Comparison of ENCODE assay signal across 24 mouse cellular contexts in the genomic region with DNA sequence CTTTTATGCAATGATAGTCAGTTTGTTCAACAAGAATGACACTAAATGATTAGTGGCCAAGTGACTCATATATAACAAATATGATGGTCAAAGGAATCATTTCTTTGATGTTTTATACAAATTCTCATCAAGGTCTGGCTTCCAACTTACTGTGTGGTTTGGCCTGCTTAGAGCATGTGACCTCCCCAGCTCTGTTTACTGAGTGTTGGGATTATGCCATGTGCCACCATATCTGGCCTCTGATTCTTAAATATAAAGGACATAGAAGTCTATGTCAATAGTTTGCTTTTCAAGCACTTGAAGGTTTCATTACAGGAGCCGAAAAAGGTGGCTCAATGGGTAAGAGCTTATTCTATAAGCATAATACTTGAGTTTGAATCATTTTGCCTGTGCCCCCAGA.
"Had no signal": no experiment of that assay in that cellular context is flagged by ENCODE, and none has a peak within 500 bp of the region (broad histone marks: within the 10 kb centered on the region; RNA-seq: fewer than 3 reads in every experiment).

No protein-coding gene starts in this region.

- H3K4me2 ChIP-seq: heart, embryonic 11.5 days; heart, embryonic 13.5 days; heart, embryonic 15.5 days; hindbrain, embryonic 12.5 days; hindbrain, embryonic 14.5 days; intestine, embryonic 15.5 days; limb, embryonic 12.5 days; liver, embryonic 13.5 days had no signal

- H3K9ac ChIP-seq: heart, embryonic 13.5 days; heart, embryonic 15.5 days; hindbrain, embryonic 12.5 days; hindbrain, embryonic 14.5 days; intestine, embryonic 15.5 days; limb, embryonic 12.5 days; liver, embryonic 13.5 days had no signal

- H3K36me3 ChIP-seq: heart, embryonic 13.5 days; heart, embryonic 15.5 days; hindbrain, embryonic 10.5 days; hindbrain, embryonic 12.5 days; intestine, embryonic 15.5 days; limb, embryonic 10.5 days; limb, embryonic 12.5 days had no signal

- H3K9me3 ChIP-seq: heart, embryonic 15.5 days; hindbrain, embryonic 10.5 days; hindbrain, embryonic 12.5 days; intestine, embryonic 15.5 days; limb, embryonic 10.5 days; limb, embryonic 12.5 days; liver, embryonic 13.5 days had no signal

- H3K4me1 ChIP-seq: heart, embryonic 15.5 days; hindbrain, embryonic 10.5 days; hindbrain, embryonic 12.5 days; limb, embryonic 10.5 days; limb, embryonic 12.5 days had no signal

- H3K4me3 ChIP-seq: heart, adult 2 months; heart, embryonic 13.5 days; heart, embryonic 15.5 days; hindbrain, embryonic 10.5 days; hindbrain, embryonic 12.5 days; intestine, embryonic 15.5 days; layer of hippocampus, adult 2 months; left cerebral cortex, adult 2 months; limb, embryonic 10.5 days; limb, embryonic 12.5 days; liver, embryonic 13.5 days had no signal

- DNase-seq: gastrocnemius, postnatal 14 days; heart, adult 2 months; heart, postnatal 4 days; kidney, adult 18-20 months; kidney, adult 8-10 months; kidney, postnatal 10 days; kidney, postnatal 25 days; kidney, postnatal 4 days; liver; liver, embryonic 13.5 days had no signal

- H3K27me3 ChIP-seq: heart, embryonic 13.5 days; heart, embryonic 15.5 days; hindbrain, embryonic 12.5 days; intestine, embryonic 15.5 days; limb, embryonic 12.5 days; liver, embryonic 13.5 days had no signal

- H3K27ac ChIP-seq: heart, adult 2 months; heart, embryonic 13.5 days; heart, embryonic 15.5 days; hindbrain, embryonic 10.5 days; hindbrain, embryonic 12.5 days; hindbrain, embryonic 14.5 days; intestine, embryonic 15.5 days; left cerebral cortex, adult 2 months; limb, embryonic 10.5 days; limb, embryonic 12.5 days; liver, embryonic 13.5 days had no signal

- ATAC-seq: hindbrain, embryonic 16.5 days; inflammation-experienced regulatory T-cells, adult 6 months; intestine, embryonic 15.5 days; intestine, postnatal 0 days had no signal
